Mouse (Mus musculus) Patski (cell line): Measurements from ENCODE around the gene Uggt1. TPM values are rescaled to one million over a fixed set of nuclear protein-coding genes. Genes with fewer than 3 reads are reported as not detected.

Experiments
- ATAC-seq: fragments of 100-300 bp; one replicate; pipeline ENCODE4 v1.8.0; 2021
- CTCF ChIA-PET: fragments of 350-600 bp; sonication (Branson Sonifier 250); formaldehyde crosslinking; loops from one replicate; lab custom pipeline; 2022; ENCODE audit warnings: inconsistent platforms; lab: Charles Lee
- POLR2A ChIA-PET: fragments of 350-600 bp; sonication (Branson Sonifier 250); formaldehyde crosslinking; loops from one replicate; lab custom pipeline; 2022; ENCODE audit warnings: antibody characterized with exemption, inconsistent platforms; lab: Charles Lee
- DNase-seq: peaks from one replicate; pipeline ENCODE4 v3.0.0-alpha.2; 2011; ENCODE audit warnings: low read depth, low spot score
- H3K27me3 ChIP-seq: fragments of 371-371 bp; one replicate; pipeline ENCODE4 v1.5.1; 2021
- CTCF ChIP-seq: fragments of 100-300 bp; IDR thresholded peaks from one replicate; pipeline ENCODE4 v1.5.1; 2021
- in situ Hi-C: fragments of 300-500 bp; cut with MboI; formaldehyde crosslinking; loops from 3 replicates; pipeline ENCODE4 v1.11.1; 2018; ENCODE audit warnings: low pct_unique_long_range_greater_than_20kb, mixed read lengths
- polyA plus RNA-seq: library from polyadenylated mRNA; unstranded; gene quantifications from one replicate; pipeline ENCODE4 v1.2.3, GENCODE M21; 2021

The Uggt1 gene
- polyA plus RNA-seq, 1 experiment from 2014 or later = 77.3 TPM

DNA sequence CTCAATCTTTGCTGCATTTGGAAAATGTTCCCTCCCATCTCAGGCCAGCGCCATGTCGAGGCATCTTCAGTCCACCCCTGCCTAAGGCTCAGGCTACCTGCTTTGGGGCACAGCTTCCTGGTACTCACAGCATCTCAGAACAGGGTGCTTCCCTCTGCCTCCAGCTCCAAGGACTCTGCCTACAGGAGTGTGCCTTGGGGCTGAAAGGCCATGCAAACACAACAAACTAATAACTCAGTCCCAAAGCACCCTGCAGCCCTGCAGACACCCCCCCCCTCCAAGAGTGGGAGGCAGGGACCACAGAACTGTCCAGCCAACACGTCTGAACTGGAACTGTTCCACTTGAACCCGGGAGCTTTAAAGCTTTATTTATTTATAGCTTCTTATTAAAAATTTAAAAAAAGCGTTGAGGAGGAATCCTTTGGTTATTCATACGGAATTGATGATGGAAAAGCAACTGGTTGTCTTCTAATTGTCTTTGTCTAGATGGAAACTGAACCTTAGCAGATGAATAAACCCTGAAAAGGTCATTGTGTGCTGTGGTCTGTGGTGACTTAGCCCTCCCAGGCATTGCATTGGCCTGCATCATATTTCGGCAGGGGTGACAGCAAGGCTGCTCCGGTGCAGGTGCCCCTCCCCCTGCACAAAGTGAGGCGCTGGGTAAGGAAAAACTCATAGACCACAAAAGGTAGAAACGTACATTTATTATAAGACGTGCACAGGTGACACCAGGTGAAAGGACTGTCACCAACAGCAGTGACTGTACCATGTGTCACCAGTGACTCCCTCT is 138.4 kb downstream of the Uggt1 start:
- no peak for TF ChIP-seq CTCF
- in situ Hi-C loops = no loop called here
- ChIA-PET CTCF (interaction anchor here (1.0 to 2.1 kb wide), 3 partner anchors 12 to 30 kb away, joined by 3 to 5 read pairs (median 5); no protein-coding TSS in a partner anchor), POLR2A (interaction anchor here (0.9 to 1.0 kb wide), 2 partner anchors 11 to 47 kb away, joined by 3 to 4 read pairs; no protein-coding TSS in a partner anchor)
- DNase-seq (no peak), ATAC-seq (no peak)
- H3K27me3 ChIP-seq = no peaks in the 10 kb centered on the region

- ATAC-seq (no peak), DNase-seq (no peak)
- no peaks in the 10 kb centered on the region for H3K27me3 ChIP-seq
- in situ Hi-C loops = no loop called here
- ChIA-PET CTCF (interaction anchor here (1.2 to 1.6 kb wide), 3 partner anchors 11 to 19 kb away, joined by 3 to 10 read pairs (median 3); no protein-coding TSS in a partner anchor), POLR2A (interaction anchor here (0.6 kb wide), 1 partner anchor 29 kb away, joined by 3 read pairs; no protein-coding TSS in a partner anchor)
- no peak for TF ChIP-seq CTCF
Measured at GRCm38 (mm10) chr1:36100371-36100770, 144.1 kb downstream of the Uggt1 start.

GRCm38 (mm10) chr1:36098432-36098831 is 146.1 kb downstream of the Uggt1 start:
- no peak for ATAC-seq
- in situ Hi-C loops = no loop called here
- DNase-seq = no peak
- H3K27me3 ChIP-seq = no peaks in the 10 kb centered on the region
- ChIA-PET POLR2A (no interaction called here), CTCF (interaction anchor here (1.1 to 2.4 kb wide), 2 partner anchors 17 to 36 kb away, joined by 4 to 6 read pairs; no protein-coding TSS in a partner anchor)
- no peak for TF ChIP-seq CTCF

- in situ Hi-C loops = no loop called here
- ChIA-PET POLR2A (no interaction called here), CTCF (no interaction called here)
- ATAC-seq = no peak
- TF ChIP-seq CTCF = no peak
- DNase-seq = no peak
- H3K27me3 ChIP-seq = no peaks in the 10 kb centered on the region
Measured at GRCm38 (mm10) chr1:36095423-36096272, 148.9 kb downstream of the Uggt1 start.

- in situ Hi-C loops = no loop called here
- POLR2A ChIA-PET = interaction anchor here (1.6 kb wide), 1 partner anchor 15 kb away, joined by 3 read pairs; no protein-coding TSS in a partner anchor
Measured at GRCm38 (mm10) chr1:36093741-36094140, 150.8 kb downstream of the Uggt1 start.

DNA sequence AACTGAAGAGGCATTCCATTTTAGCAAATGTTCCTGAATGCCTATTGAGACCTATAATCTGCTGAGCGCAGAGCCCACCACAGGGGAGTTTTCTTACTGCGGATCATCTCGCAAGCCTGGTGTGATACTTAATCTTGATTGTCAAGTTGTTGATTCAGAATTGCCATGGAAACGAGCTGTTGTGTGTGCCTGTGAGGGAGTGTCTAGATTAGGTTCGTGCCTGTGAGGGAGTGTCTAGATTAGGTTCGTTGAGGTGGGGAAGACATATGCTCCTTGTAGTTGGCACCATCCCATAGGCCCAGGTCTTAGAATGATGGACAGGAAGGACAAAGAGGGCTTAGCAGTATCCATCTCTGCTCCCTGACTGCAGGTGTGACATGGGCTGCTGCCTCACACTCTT is 153.3 kb downstream of the Uggt1 start:
- no peak for TF ChIP-seq CTCF
- in situ Hi-C loops = no loop called here
- DNase-seq (no peak), ATAC-seq (no peak)
- POLR2A ChIA-PET = no interaction called here
- no peaks in the 10 kb centered on the region for H3K27me3 ChIP-seq
- CTCF ChIA-PET = no interaction called here

More at GRCm38 (mm10) chr1:36093741-36094140, 150.8 kb downstream of the Uggt1 start:
- ATAC-seq = no peak
- no peaks in the 10 kb centered on the region for H3K27me3 ChIP-seq
- no peak for DNase-seq
- TF ChIP-seq CTCF = no peak
- CTCF ChIA-PET = no interaction called here

DNA sequence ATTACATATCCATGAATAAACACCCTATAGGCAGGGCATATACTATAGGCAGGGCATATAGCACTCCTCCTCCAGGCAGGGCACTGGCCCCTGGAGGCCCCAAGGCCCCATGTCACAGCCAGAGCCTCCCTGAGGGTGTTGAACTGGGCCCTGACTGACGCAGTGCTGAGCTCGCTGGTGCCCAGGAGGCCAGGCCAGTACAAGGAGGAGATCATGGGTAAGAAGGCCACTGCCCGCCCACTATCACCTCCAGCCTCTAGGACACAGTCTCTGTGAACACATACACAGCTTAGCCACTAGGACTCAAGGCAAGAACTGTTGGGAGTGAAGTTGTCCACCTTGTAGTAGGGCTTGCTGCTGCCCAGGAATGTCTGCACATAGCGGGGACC is 153.8 kb downstream of the Uggt1 start:
- DNase-seq (no peak), ATAC-seq (no peak)
- TF ChIP-seq CTCF = no peak
- no peaks in the 10 kb centered on the region for H3K27me3 ChIP-seq
- ChIA-PET CTCF (interaction anchor here (2.4 kb wide), 1 partner anchor 10 kb away, joined by 10 read pairs; no protein-coding TSS in a partner anchor), POLR2A (no interaction called here)
- in situ Hi-C loops = no loop called here

Other genes starting within 250 kb of the Uggt1 start
- gene Hs6st1, start 176.3 kb downstream of the Uggt1 start, polyA plus RNA-seq = 207 TPM
- gene Neurl3, start 30.0 kb upstream of the Uggt1 start, polyA plus RNA-seq = 2.7 TPM
- 9.2 TPM for gene Arid5a, start 63.0 kb upstream of the Uggt1 start, polyA plus RNA-seq
- gene Kansl3, start 124.5 kb upstream of the Uggt1 start, polyA plus RNA-seq = 61.5 TPM
- 3.8 TPM for gene Fer1l5, start 127.6 kb upstream of the Uggt1 start, polyA plus RNA-seq
- gene Lman2l, start 200.6 kb upstream of the Uggt1 start, polyA plus RNA-seq = 34.6 TPM
- 5.7 TPM for gene Cnnm4, start 226.9 kb upstream of the Uggt1 start, polyA plus RNA-seq